Mouse (Mus musculus) limb, embryonic 14.5 days (tissue): ENCODE results near the gene Ppm1h. TPM values are rescaled to one million over a fixed set of nuclear protein-coding genes. Genes with fewer than 3 reads are reported as not detected.

Experiments used
- ATAC-seq: fragments of 200-750 bp; cut with Nextera tagmentation; 2 replicates; pipeline ENCODE4 v1.8.0; 2017; ENCODE audit warnings: low read depth, moderate number of reproducible peaks, moderate TSS enrichment; ENCODE audit not compliant: low FRiP score
- DNase-seq: peaks from one replicate; pipeline ENCODE4 v3.0.0-alpha.2; 2015; ENCODE audit warnings: low spot score
- H3K27ac ChIP-seq: fragments of 300-500 bp; sonication (generic); replicated peaks from 2 replicates; pipeline ENCODE4 v1.5.1; 2014; ENCODE audit warnings: low read depth, mild to moderate bottlenecking, low read length, moderate library complexity, mixed read lengths
- H3K27me3 ChIP-seq: fragments of 300-500 bp; sonication (generic); 2 replicates; pipeline ENCODE4 v1.6.1; 2014; ENCODE audit warnings: low read length, mixed read lengths; ENCODE audit not compliant: control insufficient read depth, insufficient read depth
- H3K36me3 ChIP-seq: fragments of 300-500 bp; sonication (generic); 2 replicates; pipeline ENCODE4 v1.6.1; 2014; ENCODE audit warnings: mild to moderate bottlenecking, low read length, moderate library complexity, mixed read lengths; ENCODE audit not compliant: control insufficient read depth, insufficient read depth
- H3K4me1 ChIP-seq: fragments of 300-500 bp; sonication (generic); 2 replicates; pipeline ENCODE4 v1.6.1; 2014; ENCODE audit warnings: antibody characterized with exemption, low read length, mixed read lengths; ENCODE audit not compliant: control insufficient read depth, insufficient read depth
- H3K4me2 ChIP-seq: fragments of 300-500 bp; sonication (generic); replicated peaks from 2 replicates; pipeline ENCODE4 v1.6.1; 2014; ENCODE audit warnings: low read depth, mild to moderate bottlenecking, low read length, moderate library complexity; ENCODE audit not compliant: severe bottlenecking
- H3K4me3 ChIP-seq: fragments of 300-500 bp; sonication (generic); replicated peaks from 2 replicates; pipeline ENCODE4 v1.5.1; 2014; ENCODE audit warnings: low read length
- H3K9ac ChIP-seq: fragments of 300-500 bp; sonication (generic); 2 replicates; pipeline ENCODE4 v1.6.1; 2014; ENCODE audit warnings: mild to moderate bottlenecking, low read depth, low read length, moderate library complexity; ENCODE audit not compliant: severe bottlenecking
- H3K9me3 ChIP-seq: fragments of 300-500 bp; sonication (generic); 2 replicates; pipeline ENCODE4 v1.6.1; 2016; ENCODE audit warnings: low read length; ENCODE audit not compliant: control insufficient read depth
- POLR2A ChIP-seq: fragments of 200-500 bp; IDR thresholded peaks from 2 replicates; pipeline ENCODE4 v1.8.0; 2012; ENCODE audit warnings: inconsistent platforms, mild to moderate bottlenecking, moderate library complexity, borderline replicate concordance; ENCODE audit not compliant: insufficient read depth, insufficient read length; ENCODE audit errors: extremely low read depth
- WGBS: fragments of 180-500 bp; shearing (Covaris S2); extraction: QIAGEN DNeasy Blood & Tissue Kit; methylation state at CpG from one replicate; pipeline ENCODE4 v1.1.7; 2014; 5-methylcytosine and 5-hydroxymethylcytosine counted together
- polyA plus RNA-seq, 2 experiments: library from polyadenylated mRNA; depleted of rRNA in 1 of 2; stranded (reverse) in 1 of 2; unstranded in 1 of 2; fragments of >200 nt; fragmentation: Nextera tagmentation in 1 of 2; extraction: Ambion mirVana in 1 of 2; gene quantifications; 2 replicates each; pipeline versions ENCODE4 v1.2.1 to v1.2.3; 2012 to 2014

Gene Ppm1h
- polyA plus RNA-seq, 2 experiments, result 2.2 to 3.4 TPM

DNA sequence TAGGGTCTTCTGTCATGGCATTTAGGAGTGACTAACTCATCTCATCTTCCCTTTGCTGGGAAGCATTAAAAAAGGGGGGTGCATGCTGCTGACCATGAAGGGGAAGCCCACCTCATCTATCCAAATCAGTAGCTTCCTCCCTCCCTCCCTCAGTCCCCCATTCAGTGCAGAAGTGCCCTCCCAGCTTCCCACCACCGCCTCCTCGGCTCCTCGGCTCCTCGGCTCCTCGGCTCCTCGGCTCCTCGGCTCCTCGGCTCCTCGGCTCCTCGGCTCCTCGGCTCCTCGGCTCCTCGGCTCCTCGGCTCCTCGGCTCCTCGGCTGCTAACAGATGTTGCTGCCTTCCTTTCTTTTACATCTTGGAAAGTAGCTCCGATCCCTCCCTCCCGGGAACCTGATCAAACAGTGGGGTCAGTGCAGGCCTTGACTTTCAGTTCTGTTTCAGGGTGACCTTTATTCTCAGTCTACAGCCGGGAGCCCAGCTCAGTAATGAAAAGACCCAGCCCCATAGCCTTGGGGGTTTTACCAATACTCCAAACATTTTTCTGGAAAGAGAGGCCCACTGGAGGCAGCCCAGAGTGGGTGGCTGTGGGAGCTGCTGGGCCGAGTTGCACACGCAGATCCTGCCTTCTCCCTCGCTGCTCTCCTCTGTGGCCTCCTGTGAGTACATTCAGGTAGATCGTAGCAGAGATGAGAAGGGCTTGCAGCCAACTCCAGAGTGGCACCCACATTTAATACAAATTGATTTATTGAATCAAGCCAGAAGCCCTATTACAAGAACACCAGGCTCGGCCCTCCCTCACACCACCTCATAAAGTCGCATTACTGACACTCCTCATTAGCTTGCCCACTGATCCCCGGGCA, 207.7 kb downstream of the Ppm1h start:
- H3K4me3 ChIP-seq, result peak overlapping the region; percentile 22
- peak overlapping the region; percentile 50 for H3K9ac ChIP-seq
- H3K27me3 ChIP-seq, result no peaks in the 10 kb centered on the region
- H3K4me2 ChIP-seq, result peak overlapping the region; percentile 52
- H3K27ac ChIP-seq, result peak overlapping the region; percentile 94
- peaks cover 72% of the 10 kb centered on the region for H3K4me1 ChIP-seq
- no peak for TF ChIP-seq POLR2A
- H3K9me3 ChIP-seq, result no peaks in the 10 kb centered on the region
- WGBS, result 3% methylated on average over 25 of the region's 26 CpGs
- ATAC-seq, result peak; percentile 48
- peak; percentile 71 for DNase-seq
- H3K36me3 ChIP-seq, result no peaks in the 10 kb centered on the region

DNA sequence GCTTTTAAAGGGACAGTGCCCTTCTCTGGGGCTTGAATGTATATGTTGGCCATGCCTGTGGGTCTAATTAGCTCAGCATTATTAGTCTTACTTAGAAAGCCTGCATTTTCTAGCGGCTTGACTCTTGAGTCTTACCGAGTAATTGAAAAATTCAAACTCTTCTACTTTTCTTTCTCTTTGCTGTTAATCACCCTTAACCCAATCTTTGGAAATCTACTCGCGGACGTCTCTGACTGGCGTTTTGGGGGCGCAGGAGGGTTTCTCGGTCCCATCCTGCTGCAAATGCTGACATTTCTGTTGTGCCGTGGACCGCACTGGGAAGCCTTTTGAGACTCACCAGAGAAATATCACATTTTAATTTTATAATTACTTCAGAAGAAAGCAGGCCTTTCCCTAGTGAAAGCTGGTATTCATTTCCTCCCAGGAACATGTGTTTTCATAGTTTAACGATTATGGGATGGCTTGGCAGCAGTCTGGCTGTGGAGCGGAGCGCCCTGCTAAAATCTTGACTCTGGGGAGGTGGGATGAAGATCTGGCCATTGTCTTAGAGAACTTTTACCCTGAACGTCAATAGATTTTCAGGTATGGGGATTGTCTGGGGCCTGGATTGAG, 208.5 kb downstream of the Ppm1h start:
- Histone ChIP-seq H3K4me2 (peak overlapping the region; percentile 52), H3K27ac (peak overlapping the region; percentile 94), H3K4me1 (peaks cover 67% of the 10 kb centered on the region), H3K9ac (peak overlapping the region; percentile 50; the same call in 1 of the 2 replicates), H3K9me3 (no peaks in the 10 kb centered on the region), H3K27me3 (no peaks in the 10 kb centered on the region), H3K4me3 (peak overlapping the region; percentile 22; the same call in 1 of the 2 replicates), H3K36me3 (no peaks in the 10 kb centered on the region)
- 20% methylated on average over 14 of the region's 14 CpGs for WGBS
- ATAC-seq (no peak), DNase-seq (peak; percentile 56)
- no peak for TF ChIP-seq POLR2A

DNA sequence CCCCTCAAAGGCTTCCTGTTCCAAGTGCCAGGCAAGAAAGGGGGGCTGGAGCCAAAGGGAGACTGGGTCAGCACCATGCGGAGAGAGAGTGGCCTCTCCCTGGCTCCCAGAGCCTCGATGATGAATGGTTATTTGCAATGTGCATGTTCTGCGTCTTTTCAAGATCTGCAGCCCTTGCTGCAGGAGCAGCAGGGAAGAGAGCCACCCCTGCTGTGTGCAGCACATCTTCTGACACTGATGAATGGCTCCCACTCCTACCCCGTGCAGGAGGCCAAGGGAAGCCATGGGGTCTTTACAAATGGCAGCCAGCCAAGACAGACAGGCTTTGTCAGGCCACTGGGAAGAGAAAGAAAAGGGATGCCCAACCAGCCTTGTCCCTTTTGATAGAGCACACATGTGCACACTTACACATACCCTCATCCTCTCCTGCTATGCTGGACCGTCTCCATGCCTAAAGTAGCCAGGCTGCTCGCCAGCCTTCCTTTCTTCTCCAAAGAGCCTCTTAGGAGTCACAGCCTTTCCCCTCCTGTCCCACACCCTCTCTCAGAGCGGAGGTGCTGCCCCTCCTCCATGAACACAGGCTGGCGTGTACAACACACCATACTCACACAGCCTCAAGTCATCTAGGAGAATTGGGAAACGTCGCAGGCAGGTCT, 209.1 kb downstream of the Ppm1h start:
- Histone ChIP-seq H3K36me3 (no peaks in the 10 kb centered on the region), H3K27me3 (no peaks in the 10 kb centered on the region), H3K4me3 (peak overlapping the region; percentile 22; the same call in 1 of the 2 replicates), H3K4me1 (peaks cover 67% of the 10 kb centered on the region), H3K4me2 (peak overlapping the region; percentile 52), H3K9me3 (no peaks in the 10 kb centered on the region), H3K9ac (peak overlapping the region; percentile 50; the same call in 1 of the 2 replicates), H3K27ac (peak overlapping the region; percentile 94)
- DNase-seq, result peak; percentile 43
- no peak for TF ChIP-seq POLR2A
- ATAC-seq, result peak; percentile 27; the same call in 1 of the 2 replicates
- 23% methylated on average over 10 of the region's 10 CpGs for WGBS

DNA sequence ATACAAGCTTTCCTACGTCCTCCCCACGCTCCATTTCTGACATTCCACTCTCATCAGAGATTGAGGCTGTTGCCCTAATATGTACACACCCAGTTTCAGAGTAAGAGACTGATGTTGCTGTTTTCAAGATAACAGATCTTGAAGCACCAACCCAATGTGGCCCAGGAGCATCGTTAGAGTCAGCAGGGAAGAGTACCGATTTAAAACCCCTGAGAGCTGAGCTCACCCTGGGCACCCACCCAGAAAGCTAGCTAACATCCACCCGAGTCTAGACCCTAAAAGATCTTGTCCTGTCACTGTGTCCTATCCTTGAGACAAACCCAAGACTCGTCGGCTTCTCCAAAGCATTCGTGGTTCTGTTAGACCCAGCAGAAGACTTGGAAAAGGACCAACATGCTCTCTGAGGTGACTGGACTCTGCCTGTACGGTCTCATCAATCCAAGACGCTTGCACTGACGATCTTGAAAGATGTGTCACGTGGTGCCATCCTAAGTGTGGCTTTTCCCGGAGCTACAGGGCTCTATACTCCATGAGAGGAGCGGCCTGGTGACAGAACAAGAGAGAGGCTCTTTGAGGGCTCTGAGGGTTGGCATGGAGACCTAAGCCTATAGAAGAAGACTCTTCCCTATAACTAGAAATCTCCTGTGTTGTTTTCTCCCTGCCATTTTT, 212.3 kb downstream of the Ppm1h start:
- no peak overlapping the region for H3K27ac ChIP-seq
- H3K4me1 ChIP-seq, result peaks cover 55% of the 10 kb centered on the region
- no peaks in the 10 kb centered on the region for H3K9me3 ChIP-seq
- TF ChIP-seq POLR2A, result no peak
- 81% methylated on average over 14 of the region's 14 CpGs for WGBS
- no peaks in the 10 kb centered on the region for H3K36me3 ChIP-seq
- H3K27me3 ChIP-seq, result no peaks in the 10 kb centered on the region
- no peak overlapping the region for H3K4me2 ChIP-seq
- DNase-seq (no peak), ATAC-seq (no peak)
- H3K4me3 ChIP-seq, result no peak overlapping the region
- no peak overlapping the region for H3K9ac ChIP-seq

DNA sequence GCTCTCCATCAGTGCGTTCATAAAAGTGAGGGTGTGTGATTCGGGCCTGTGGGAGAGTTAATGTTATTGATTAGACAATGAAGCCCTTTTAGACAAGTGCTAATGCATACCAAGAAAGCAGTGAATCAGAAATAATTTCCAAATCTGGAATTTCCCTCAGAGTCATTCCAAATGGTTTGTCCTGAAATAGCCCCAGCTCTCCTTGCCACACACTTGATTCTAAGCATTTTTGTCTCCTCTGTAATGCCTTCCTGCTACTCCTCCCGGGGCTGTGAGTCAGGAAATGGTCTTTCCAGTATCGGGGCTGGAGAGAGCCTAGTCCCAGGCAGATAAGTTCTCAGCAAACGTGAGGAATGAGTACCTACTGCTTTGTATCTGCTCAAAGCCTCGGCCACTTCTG, 212.9 kb downstream of the Ppm1h start:
- Histone ChIP-seq H3K9me3 (no peaks in the 10 kb centered on the region), H3K36me3 (no peaks in the 10 kb centered on the region), H3K4me2 (no peak overlapping the region), H3K27me3 (no peaks in the 10 kb centered on the region), H3K27ac (no peak overlapping the region), H3K4me3 (no peak overlapping the region), H3K4me1 (peaks cover 52% of the 10 kb centered on the region), H3K9ac (no peak overlapping the region)
- WGBS, result 67% methylated on average over 6 of the region's 6 CpGs
- ATAC-seq, result no peak
- TF ChIP-seq POLR2A, result no peak
- no peak for DNase-seq
